Mouse (Mus musculus) embryonic facial prominence, embryonic 15.5 days (tissue): Measurements from ENCODE around the gene Arap2. TPM values are rescaled to one million over a fixed set of nuclear protein-coding genes. Genes with fewer than 3 reads are reported as not detected.

ENCODE experiments used
- ATAC-seq: fragments of 200-750 bp; cut with Nextera tagmentation; 2 replicates; pipeline ENCODE4 v1.8.0; 2017; ENCODE audit warnings: low read depth, moderate TSS enrichment; ENCODE audit not compliant: insufficient number of reproducible peaks, low FRiP score, low TSS enrichment
- H3K27ac ChIP-seq: fragments of 300-500 bp; sonication (generic); replicated peaks from 2 replicates; pipeline ENCODE4 v1.5.1; 2015; ENCODE audit warnings: mild to moderate bottlenecking, inconsistent platforms
- H3K27me3 ChIP-seq: fragments of 300-500 bp; sonication (generic); 2 replicates; pipeline ENCODE4 v1.6.1; 2015; ENCODE audit warnings: inconsistent platforms
- H3K36me3 ChIP-seq: fragments of 300-500 bp; sonication (generic); 2 replicates; pipeline ENCODE4 v1.6.1; 2015; ENCODE audit warnings: mild to moderate bottlenecking, inconsistent platforms
- H3K4me1 ChIP-seq: fragments of 300-500 bp; sonication (generic); 2 replicates; pipeline ENCODE4 v1.6.1; 2015; ENCODE audit warnings: inconsistent platforms
- H3K4me2 ChIP-seq: fragments of 300-500 bp; sonication (generic); replicated peaks from 2 replicates; pipeline ENCODE4 v1.6.1; 2015; ENCODE audit warnings: mild to moderate bottlenecking, inconsistent platforms
- H3K4me3 ChIP-seq: fragments of 300-500 bp; sonication (generic); replicated peaks from 2 replicates; pipeline ENCODE4 v1.5.1; 2015; ENCODE audit warnings: mild to moderate bottlenecking, inconsistent platforms
- H3K9ac ChIP-seq: fragments of 300-500 bp; sonication (generic); 2 replicates; pipeline ENCODE4 v1.6.1; 2015; ENCODE audit warnings: inconsistent platforms
- H3K9me3 ChIP-seq: fragments of 300-500 bp; sonication (generic); replicated peaks from 2 replicates; pipeline ENCODE4 v1.6.1; 2016; ENCODE audit warnings: inconsistent platforms
- WGBS: fragments of 180-500 bp; shearing (Covaris S2); methylation state at CpG from one replicate; pipeline ENCODE4 v1.1.7; 2015; 5-methylcytosine and 5-hydroxymethylcytosine counted together
- polyA plus RNA-seq: library from polyadenylated mRNA; unstranded; fragments of >200 nt; fragmentation: Nextera tagmentation; extraction: Ambion mirVana; gene quantifications from 2 replicates; pipeline ENCODE4 v1.2.1, GENCODE M21; 2015

The Arap2 gene
- polyA plus RNA-seq, 1 experiment from 2014 or later, result 12.9 TPM

GRCm38 (mm10) chr5:62618286-62618685, 147.7 kb downstream of the Arap2 start:
- Histone ChIP-seq H3K9ac (no peak overlapping the region), H3K4me2 (no peak overlapping the region), H3K36me3 (no peaks in the 10 kb centered on the region), H3K4me1 (no peaks in the 10 kb centered on the region), H3K27me3 (no peaks in the 10 kb centered on the region), H3K27ac (no peak overlapping the region), H3K4me3 (no peak overlapping the region), H3K9me3 (no peaks in the 10 kb centered on the region)
- no peak for ATAC-seq

GRCm38 (mm10) chr5:62611990-62612389, 154.0 kb downstream of the Arap2 start:
- H3K4me2 ChIP-seq, result no peak overlapping the region
- H3K4me1 ChIP-seq, result no peaks in the 10 kb centered on the region
- no peak for ATAC-seq
- no peaks in the 10 kb centered on the region for H3K9me3 ChIP-seq
- H3K36me3 ChIP-seq, result no peaks in the 10 kb centered on the region
- H3K9ac ChIP-seq, result no peak overlapping the region
- no peak overlapping the region for H3K27ac ChIP-seq
- no peaks in the 10 kb centered on the region for H3K27me3 ChIP-seq
- no peak overlapping the region for H3K4me3 ChIP-seq
- 53% methylated on average over 3 of the region's 3 CpGs for WGBS

GRCm38 (mm10) chr5:62587348-62587747, 178.6 kb downstream of the Arap2 start:
- Histone ChIP-seq H3K36me3 (no peaks in the 10 kb centered on the region), H3K4me2 (no peak overlapping the region), H3K27ac (no peak overlapping the region), H3K9ac (no peak overlapping the region), H3K4me1 (no peaks in the 10 kb centered on the region), H3K27me3 (no peaks in the 10 kb centered on the region), H3K4me3 (no peak overlapping the region), H3K9me3 (no peaks in the 10 kb centered on the region)
- ATAC-seq, result no peak
- 90% methylated on average over 1 of the region's 1 CpGs for WGBS

GRCm38 (mm10) chr5:62582643-62583042, 183.3 kb downstream of the Arap2 start:
- no peaks in the 10 kb centered on the region for H3K36me3 ChIP-seq
- H3K9ac ChIP-seq, result no peak overlapping the region
- H3K4me1 ChIP-seq, result no peaks in the 10 kb centered on the region
- no peaks in the 10 kb centered on the region for H3K27me3 ChIP-seq
- no peaks in the 10 kb centered on the region for H3K9me3 ChIP-seq
- WGBS, result 33% methylated on average over 2 of the region's 2 CpGs
- ATAC-seq, result no peak
- H3K27ac ChIP-seq, result no peak overlapping the region
- H3K4me2 ChIP-seq, result no peak overlapping the region
- H3K4me3 ChIP-seq, result no peak overlapping the region

- 71% methylated on average over 3 of the region's 3 CpGs for WGBS
- Histone ChIP-seq H3K4me3 (no peak overlapping the region), H3K9ac (no peak overlapping the region), H3K27ac (no peak overlapping the region), H3K9me3 (no peaks in the 10 kb centered on the region), H3K27me3 (no peaks in the 10 kb centered on the region), H3K36me3 (no peaks in the 10 kb centered on the region), H3K4me1 (no peaks in the 10 kb centered on the region), H3K4me2 (no peak overlapping the region)
- no peak for ATAC-seq
These were observed 184.3 kb downstream of the Arap2 start for GRCm38 (mm10) chr5:62581699-62582098.

GRCm38 (mm10) chr5:62574336-62574844, 191.6 kb downstream of the Arap2 start:
- no peak overlapping the region for H3K4me2 ChIP-seq
- H3K27ac ChIP-seq, result no peak overlapping the region
- H3K27me3 ChIP-seq, result no peaks in the 10 kb centered on the region
- no peaks in the 10 kb centered on the region for H3K9me3 ChIP-seq
- H3K36me3 ChIP-seq, result no peaks in the 10 kb centered on the region
- 89% methylated on average over 3 of the region's 3 CpGs for WGBS
- H3K9ac ChIP-seq, result no peak overlapping the region
- H3K4me3 ChIP-seq, result no peak overlapping the region
- ATAC-seq, result no peak
- no peaks in the 10 kb centered on the region for H3K4me1 ChIP-seq

Other genes with a start within 250 kb of the Arap2 start
- gene Dthd1, start 47.7 kb upstream of the Arap2 start, polyA plus RNA-seq, result 0.34 and 0.61 TPM in 2 replicates